Mouse (Mus musculus) cerebellum, adult 2 months (tissue): ENCODE measurements at regions not wholly inside any gene's neighbourhood (a gene's known extent, or its start where the extent isn't known, plus 50 kb on each side); places are given as distances from the start of the nearest gene placed in this dataset.

ENCODE experiments used
- DNase-seq, 2 experiments: peaks; one replicate each; pipeline ENCODE4 v3.0.0; 2021
- H3K27ac ChIP-seq: fragments of 200-500 bp; 2 replicates; pipeline ENCODE4 v1.5.1; 2012; ENCODE audit warnings: low read length, control low read depth, inconsistent platforms; ENCODE audit not compliant: insufficient read depth
- H3K27me3 ChIP-seq: fragments of 200-500 bp; 2 replicates; pipeline ENCODE4 v1.6.1; 2012; ENCODE audit warnings: inconsistent platforms, mild to moderate bottlenecking, low read length, moderate library complexity; ENCODE audit not compliant: control insufficient read depth, insufficient read depth
- H3K4me1 ChIP-seq: fragments of 200-500 bp; 2 replicates; pipeline ENCODE4 v1.6.1; 2011; ENCODE audit warnings: low read length; ENCODE audit not compliant: control insufficient read depth, insufficient read depth
- H3K4me3 ChIP-seq: fragments of 200-500 bp; replicated peaks from 2 replicates; pipeline ENCODE3; 2011; ENCODE audit warnings: mild to moderate bottlenecking, low read depth, low read length, control low read depth; ENCODE audit not compliant: insufficient read depth
- CTCF ChIP-seq: fragments of 200-500 bp; IDR thresholded peaks from 2 replicates; pipeline ENCODE4 v1.5.1; 2011; ENCODE audit warnings: low read depth, mild to moderate bottlenecking, control low read depth, low read length, moderate library complexity, borderline replicate concordance; ENCODE audit not compliant: insufficient read depth
- POLR2A ChIP-seq: fragments of 200-500 bp; IDR thresholded peaks from 2 replicates; pipeline ENCODE4 v1.6.1; 2011; ENCODE audit warnings: low read length, control low read depth, borderline replicate concordance; ENCODE audit not compliant: insufficient read depth
- WGBS: fragments of 180-500 bp; shearing (Covaris S2); methylation state at CpG from one replicate; pipeline ENCODE4 v1.1.7; 2018; 5-methylcytosine and 5-hydroxymethylcytosine counted together

- Histone ChIP-seq H3K4me1 (no peaks in the 10 kb centered on the region), H3K4me3 (no peak overlapping the region), H3K27ac (no peak overlapping the region), H3K27me3 (no peaks in the 10 kb centered on the region)
- TF ChIP-seq POLR2A, result no peak
- TF ChIP-seq CTCF, result no peak
- WGBS, result 95% methylated on average over 4 of the region's 4 CpGs
- DNase-seq, result no peak
Measured at GRCm38 (mm10) chr10:17114805-17115204, 608.2 kb upstream of the Cited2 start.

- 24% methylated on average over 4 of the region's 4 CpGs for whole genome bisulfite sequencing
- TF ChIP-seq CTCF (no peak), POLR2A (no peak; the same call in 1 of the 2 replicates)
- DNase-seq, result peak; percentile 82 to 94
- H3K27ac ChIP-seq, result peak overlapping the region; percentile 85
- no peak overlapping the region for H3K4me3 ChIP-seq
- peaks cover 9% of the 10 kb centered on the region; the same call in 1 of the 2 replicates for H3K4me1 ChIP-seq
- no peaks in the 10 kb centered on the region for H3K27me3 ChIP-seq
Measured at GRCm38 (mm10) chr10:17129391-17130163, 593.4 kb upstream of the Cited2 start.

- Histone ChIP-seq H3K4me1 (peaks cover 9% of the 10 kb centered on the region; the same call in 1 of the 2 replicates), H3K27me3 (no peaks in the 10 kb centered on the region), H3K4me3 (no peak overlapping the region), H3K27ac (no peak overlapping the region)
- TF ChIP-seq POLR2A (no peak), CTCF (no peak)
- DNase-seq, result no peak
- WGBS, result 95% methylated on average over 1 of the region's 1 CpGs
Measured at GRCm38 (mm10) chr10:17130661-17131060, 592.4 kb upstream of the Cited2 start.

- WGBS, result 1% methylated on average over 4 of the region's 4 CpGs
- TF ChIP-seq POLR2A (no peak), CTCF (no peak)
- Histone ChIP-seq H3K4me3 (no peak overlapping the region), H3K4me1 (peaks cover 9% of the 10 kb centered on the region; the same call in 1 of the 2 replicates), H3K27ac (no peak overlapping the region), H3K27me3 (no peaks in the 10 kb centered on the region)
- DNase-seq, result peak; percentile 48 to 79
Measured at GRCm38 (mm10) chr10:17131763-17132162, 591.3 kb upstream of the Cited2 start.

- H3K4me3 ChIP-seq, result no peak overlapping the region
- WGBS, result 69% methylated on average over 3 of the region's 3 CpGs
- TF ChIP-seq POLR2A (no peak), CTCF (no peak)
- H3K27ac ChIP-seq, result no peak overlapping the region
- no peaks in the 10 kb centered on the region for H3K4me1 ChIP-seq
- no peak for DNase-seq
- H3K27me3 ChIP-seq, result no peaks in the 10 kb centered on the region
Measured at GRCm38 (mm10) chr10:17175385-17175784, 547.6 kb upstream of the Cited2 start.

- no peaks in the 10 kb centered on the region for H3K4me1 ChIP-seq
- H3K27me3 ChIP-seq, result no peaks in the 10 kb centered on the region
- 86% methylated on average over 1 of the region's 1 CpGs for WGBS
- no peak for DNase-seq
- H3K27ac ChIP-seq, result no peak overlapping the region
- no peak for TF ChIP-seq CTCF
- TF ChIP-seq POLR2A, result no peak
- H3K4me3 ChIP-seq, result no peak overlapping the region
Measured at GRCm38 (mm10) chr10:17177054-17177453, 546.0 kb upstream of the Cited2 start.

GRCm38 (mm10) chr10:17177503-17178278 is 545.3 kb upstream of the Cited2 start:
- DNase-seq, result no peak
- WGBS, result 77% methylated on average over 4 of the region's 4 CpGs

More at GRCm38 (mm10) chr10:17177503-17178278, 545.3 kb upstream of the Cited2 start:
- no peak for TF ChIP-seq CTCF
- no peak for TF ChIP-seq POLR2A
- no peaks in the 10 kb centered on the region for H3K4me1 ChIP-seq
- no peak overlapping the region for H3K27ac ChIP-seq
- H3K27me3 ChIP-seq, result no peaks in the 10 kb centered on the region
- H3K4me3 ChIP-seq, result no peak overlapping the region
